Mouse (Mus musculus): ENCODE data around the gene Gm20812. TPM values are rescaled to one million over a fixed set of nuclear protein-coding genes. Genes with fewer than 3 reads are reported as not detected.
"Not testable (repeated sequence)": the region's sequence is repeated elsewhere in the genome, so short reads cannot be mapped to it uniquely, and the experiment has no call there.

Gm20812 gene
- total RNA-seq (2021) = not detected
- long read RNA-seq, experiment 1 = 0 reads
- long read RNA-seq, experiment 2 = 0 reads

- DNase-seq (ENCODE audit: low spot score) = not testable (repeated sequence)
Observed at GRCm38 (mm10) chrY:12381681-12382080, at the start of gene Gm20812. Gene Gm20812 (plus strand): TSS chrY:12381981.

Other genes with a start within 250 kb of the Gm20812 start
- not detected for gene Gm29554, start 108.0 kb upstream of the Gm20812 start, total RNA-seq (2021)

Data from gastrocnemius, adult 18-20 months (tissue).